Mouse (Mus musculus): ENCODE data around the gene Exd1.

- TF ChIP-seq GATA1 (IDR thresholded peaks at IDR 0.05; ENCODE audit: low read depth, low read length): no peak
- no peak for TF ChIP-seq MYB (IDR thresholded peaks at IDR 0.05; ENCODE audit: low read depth, low read length)
Observed at GRCm38 (mm10) chr2:119516811-119517210, 30.6 kb downstream of the Exd1 start.

All from MEL (cell line).